Comparison of ENCODE assay signal across 8 mouse cellular contexts in the genomic region with DNA sequence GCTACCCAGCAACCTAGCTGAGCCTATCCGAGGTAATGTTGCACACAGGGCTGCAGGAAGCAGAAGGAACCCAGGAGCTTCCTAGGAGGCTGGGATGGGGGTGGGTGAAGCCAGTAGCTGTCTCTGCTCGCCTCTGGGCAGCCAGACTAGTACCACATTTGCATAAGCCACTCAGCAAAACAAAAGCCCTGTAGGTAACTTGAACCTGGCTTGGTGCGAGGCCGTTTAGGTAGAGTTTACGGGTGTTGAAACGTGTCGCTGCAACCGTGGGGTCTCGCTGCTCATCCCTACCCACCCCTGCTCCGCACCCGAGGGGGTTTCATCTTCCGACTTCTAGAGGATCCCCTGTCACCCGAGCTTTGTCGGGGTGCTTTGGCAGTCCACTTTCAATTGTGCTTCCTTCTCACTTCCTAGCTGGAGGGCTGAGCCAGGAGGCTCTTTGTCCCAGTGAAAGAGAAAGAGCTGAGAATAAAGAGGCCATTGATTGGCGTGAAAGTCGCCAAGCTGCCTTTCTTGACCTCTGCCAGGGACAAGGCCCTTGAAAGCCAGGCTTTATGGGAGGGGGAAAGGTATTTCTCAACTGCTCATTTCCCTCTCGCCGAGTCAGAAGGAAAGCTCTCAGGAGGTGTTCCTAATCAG. TPM values are rescaled to one million over a fixed set of nuclear protein-coding genes. Genes with fewer than 3 reads are reported as not detected.
DNase-seq lines count a peak whose midpoint lies in the region; ATAC-seq lines count a peak whose summit lies in the region.

No protein-coding gene starts in this region.

- peak overlapping the region; percentile 26 for H3K4me3 ChIP-seq in kidney, embryonic 16.5 days (ENCODE audit: low read length)
- H3K4me3 ChIP-seq in lung, embryonic 16.5 days (ENCODE audit: low read length), result peak overlapping the region; percentile 22
- H3K4me3 ChIP-seq in stomach, embryonic 16.5 days (replicated peaks; ENCODE audit: low read length), result 0 out of 2 replicates have a peak overlapping the region, but pooled peaks have one; percentile 2

- peaks cover 25% of the 10 kb centered on the region for H3K4me1 ChIP-seq in kidney, embryonic 16.5 days (ENCODE audit: insufficient read depth, low read length)
- H3K4me1 ChIP-seq in lung, embryonic 16.5 days (replicated peaks; ENCODE audit: control insufficient read depth, insufficient read depth, low read length), result peaks cover 9% of the 10 kb centered on the region
- no peaks in the 10 kb centered on the region for H3K4me1 ChIP-seq in stomach, embryonic 16.5 days (ENCODE audit: control insufficient read depth, insufficient read depth, low read length)

- peak; percentile 50 for ATAC-seq in kidney, embryonic 16.5 days (ENCODE audit: low FRiP score, low TSS enrichment)
- peak; percentile 89 for ATAC-seq in granulocyte monocyte progenitor cell, adult 5-6 weeks (replicated peaks; ENCODE audit: poor library complexity, severe bottlenecking)
- peak; percentile 59 for ATAC-seq in lung, embryonic 16.5 days (ENCODE audit: low read depth)
- peak; percentile 33; the same call in 1 of the 2 replicates for ATAC-seq in stomach, embryonic 16.5 days (ENCODE audit: insufficient read depth, low FRiP score)

- no peaks in the 10 kb centered on the region for H3K36me3 ChIP-seq in kidney, embryonic 16.5 days (ENCODE audit: insufficient read depth, low read length)
- no peaks in the 10 kb centered on the region for H3K36me3 ChIP-seq in lung, embryonic 16.5 days (ENCODE audit: control insufficient read depth, insufficient read depth, low read length)
- H3K36me3 ChIP-seq in stomach, embryonic 16.5 days (ENCODE audit: control insufficient read depth, insufficient read depth, low read length), result no peaks in the 10 kb centered on the region

- WGBS in kidney, embryonic 16.5 days, result 10% methylated on average over 18 of the region's 18 CpGs
- WGBS in lung, embryonic 16.5 days, result 20% methylated on average over 18 of the region's 18 CpGs
- 20% methylated on average over 18 of the region's 18 CpGs for WGBS in stomach, embryonic 16.5 days

- H3K4me2 ChIP-seq in kidney, embryonic 16.5 days (replicated peaks; ENCODE audit: low read depth, low read length), result peak overlapping the region; percentile 44
- peak overlapping the region; percentile 46 for H3K4me2 ChIP-seq in lung, embryonic 16.5 days (ENCODE audit: low read depth, low read length)
- H3K4me2 ChIP-seq in stomach, embryonic 16.5 days (ENCODE audit: low read depth, low read length), result peak overlapping the region; percentile 3

- no peak overlapping the region; the same call in 1 of the 2 replicates for H3K27ac ChIP-seq in kidney, embryonic 16.5 days (ENCODE audit: low read length)
- peak overlapping the region; percentile 64 for H3K27ac ChIP-seq in lung, embryonic 16.5 days (ENCODE audit: low read length)
- no peak overlapping the region for H3K27ac ChIP-seq in stomach, embryonic 16.5 days (ENCODE audit: low read length)

- no peak overlapping the region for H3K9ac ChIP-seq in kidney, embryonic 16.5 days (replicated peaks; ENCODE audit: low read length)
- peak overlapping the region; percentile 38 for H3K9ac ChIP-seq in lung, embryonic 16.5 days (ENCODE audit: low read length)
- peak overlapping the region; percentile 26; the same call in 1 of the 2 replicates for H3K9ac ChIP-seq in stomach, embryonic 16.5 days (ENCODE audit: low read length)

- no peaks in the 10 kb centered on the region for H3K9me3 ChIP-seq in kidney, embryonic 16.5 days (ENCODE audit: low read length)
- no peaks in the 10 kb centered on the region for H3K9me3 ChIP-seq in lung, embryonic 16.5 days (ENCODE audit: control insufficient read depth, low read length)
- H3K9me3 ChIP-seq in stomach, embryonic 16.5 days (replicated peaks; ENCODE audit: control insufficient read depth, low read length), result no peaks in the 10 kb centered on the region

- no peak for DNase-seq in kidney, adult 18-20 months
- no peak for DNase-seq in layer of hippocampus, adult 9-10 months (ENCODE audit: low spot score)
- no peak for DNase-seq in right cerebral cortex, postnatal 4 days
- DNase-seq in layer of hippocampus, postnatal 14 days (ENCODE audit: low spot score in 2 of 2), result no peak

- peaks cover 9% of the 10 kb centered on the region; the same call in 1 of the 2 replicates for H3K27me3 ChIP-seq in kidney, embryonic 16.5 days (ENCODE audit: insufficient read depth, low read length)
- no peaks in the 10 kb centered on the region for H3K27me3 ChIP-seq in lung, embryonic 16.5 days (ENCODE audit: control insufficient read depth, insufficient read depth, low read depth, low read length)
- H3K27me3 ChIP-seq in stomach, embryonic 16.5 days (ENCODE audit: control insufficient read depth, insufficient read depth, low read length), result no peaks in the 10 kb centered on the region; the same call in 1 of the 2 replicates

RNA-seq across cellular contexts. Expression of gene Rybp, which starts 48.3 kb away (rescaled TPM):
- polyA plus RNA-seq in kidney, embryonic 16.5 days (2015; fragmentation: Nextera tagmentation; extraction: Ambion mirVana), result 13.3 and 18.0 TPM in 2 replicates
- total RNA-seq in granulocyte monocyte progenitor cell, adult 5-6 weeks (2014; fragmentation: Nextera tagmentation), result 19.6 and 27.4 TPM in 2 replicates
- 18.9 and 22.1 TPM in 2 replicates for total RNA-seq in granulocyte monocyte progenitor cell, adult 5-6 weeks (2017)
- polyA plus RNA-seq in lung, embryonic 16.5 days (2015; fragmentation: Nextera tagmentation; extraction: Ambion mirVana), result 14.7 and 19.6 TPM in 2 replicates
- polyA plus RNA-seq in stomach, embryonic 16.5 days (2015; fragmentation: Nextera tagmentation; extraction: Ambion mirVana), result 8.9 and 10.5 TPM in 2 replicates
- 10 to 100 TPM; 56.7 to 58.7 TPM for total RNA-seq in layer of hippocampus, postnatal 14 days (2021)

Comparison
In these comparisons a context has a peak if more than half of its experiments do, and no peak if none do; other contexts are left out.
1. ATAC-seq: peak in every context shown above with its lines; median percentile 89 in granulocyte monocyte progenitor cell, adult 5-6 weeks; 59 in lung, embryonic 16.5 days; 50 in kidney, embryonic 16.5 days; 33 in stomach, embryonic 16.5 days.